24 mouse cellular contexts compared by ENCODE assay signal in genomic region chr15:82375855-82376254, GRCm38 (mm10). TPM values are rescaled to one million over a fixed set of nuclear protein-coding genes. Genes with fewer than 3 reads are reported as not detected.
DNase-seq lines count a peak whose midpoint lies in the region; ATAC-seq and TF ChIP-seq lines count a peak whose summit lies in the region.
"Had no signal": no experiment of that assay in that cellular context is flagged by ENCODE, and none has a peak within 500 bp of the region (broad histone marks: within the 10 kb centered on the region; RNA-seq: fewer than 3 reads in every experiment).

No protein-coding gene starts in this region.

- no peak for DNase-seq in gastrocnemius, adult 2 months
- DNase-seq in gastrocnemius, postnatal 4 days (ENCODE audit: low spot score in 2 of 2), result no peak
- no peak for DNase-seq in hindbrain, embryonic 10.5 days (ENCODE audit: low spot score)
- no peak for DNase-seq in hindbrain, embryonic 14.5 days (ENCODE audit: low spot score)
- DNase-seq in lung, postnatal 0 days (ENCODE audit: low spot score), result no peak
- no peak for DNase-seq in urinary bladder, postnatal 36 days (ENCODE audit: low spot score in 2 of 2)
- DNase-seq: adrenal gland, postnatal 14 days; cerebellum, adult 18-20 months; liver, postnatal 0 days; thymus, postnatal 25 days had no signal

- intact Hi-C loops in gastrocnemius, adult 2 months (cut with DNase I), result no loop called here

- H3K4me2 ChIP-seq in hindbrain, embryonic 14.5 days (replicated peaks), result no peak overlapping the region
- H3K4me2 ChIP-seq in lung, embryonic 16.5 days (ENCODE audit: low read depth, low read length), result no peak overlapping the region
- no peak overlapping the region for H3K4me2 ChIP-seq in lung, postnatal 0 days (replicated peaks; ENCODE audit: low read depth, low read length)
- H3K4me2 ChIP-seq: embryonic facial prominence, embryonic 13.5 days; hindbrain, embryonic 13.5 days; midbrain, embryonic 13.5 days had no signal

- H3K4me1 ChIP-seq in hindbrain, embryonic 10.5 days (replicated peaks), result peaks cover 65% of the 10 kb centered on the region
- H3K4me1 ChIP-seq in hindbrain, embryonic 14.5 days (replicated peaks; ENCODE audit: control insufficient read depth, insufficient read depth, low read length), result 0 out of 2 replicates have a peak, but pooled peaks cover 4% of the 10 kb centered on the region
- peaks cover 28% of the 10 kb centered on the region for H3K4me1 ChIP-seq in lung, embryonic 16.5 days (replicated peaks; ENCODE audit: control insufficient read depth, insufficient read depth, low read length)
- peaks cover 7% of the 10 kb centered on the region; the same call in 1 of the 2 replicates for H3K4me1 ChIP-seq in lung, postnatal 0 days (ENCODE audit: insufficient read depth, low read depth, low read length)

- no peak for ATAC-seq in hindbrain, embryonic 14.5 days (ENCODE audit: low FRiP score)
- no peak for ATAC-seq in lung, embryonic 16.5 days (ENCODE audit: low read depth)
- ATAC-seq in lung, postnatal 0 days, result no peak
- ATAC-seq: intestine, embryonic 16.5 days; liver, postnatal 0 days; midbrain, embryonic 13.5 days had no signal

- peak overlapping the region; percentile 55 for H3K4me3 ChIP-seq in gastrocnemius, adult 2 months
- no peak overlapping the region for H3K4me3 ChIP-seq in hindbrain, embryonic 10.5 days
- no peak overlapping the region for H3K4me3 ChIP-seq in hindbrain, embryonic 14.5 days (replicated peaks; ENCODE audit: low read length)
- no peak overlapping the region for H3K4me3 ChIP-seq in lung, embryonic 16.5 days (ENCODE audit: low read length)
- no peak overlapping the region for H3K4me3 ChIP-seq in lung, postnatal 0 days (ENCODE audit: low read depth, low read length)
- H3K4me3 ChIP-seq: embryonic facial prominence, embryonic 13.5 days; hindbrain, embryonic 13.5 days; midbrain, embryonic 13.5 days had no signal

- 88% methylated on average over 9 of the region's 9 CpGs for WGBS in hindbrain, embryonic 10.5 days
- 86% methylated on average over 9 of the region's 9 CpGs for WGBS in hindbrain, embryonic 14.5 days
- WGBS in lung, embryonic 16.5 days, result 83% methylated on average over 9 of the region's 9 CpGs
- 84% methylated on average over 9 of the region's 9 CpGs for WGBS in lung, postnatal 0 days

- H3K9me3 ChIP-seq in hindbrain, embryonic 10.5 days, result no peaks in the 10 kb centered on the region
- no peaks in the 10 kb centered on the region for H3K9me3 ChIP-seq in hindbrain, embryonic 14.5 days (ENCODE audit: control insufficient read depth, low read length)
- H3K9me3 ChIP-seq in lung, embryonic 16.5 days (ENCODE audit: control insufficient read depth, low read length), result no peaks in the 10 kb centered on the region
- no peaks in the 10 kb centered on the region for H3K9me3 ChIP-seq in lung, postnatal 0 days (ENCODE audit: low read length)
- H3K9me3 ChIP-seq: embryonic facial prominence, embryonic 13.5 days; hindbrain, embryonic 13.5 days; midbrain, embryonic 13.5 days had no signal

- H3K36me3 ChIP-seq in hindbrain, embryonic 10.5 days, result no peaks in the 10 kb centered on the region
- no peaks in the 10 kb centered on the region for H3K36me3 ChIP-seq in hindbrain, embryonic 14.5 days (replicated peaks; ENCODE audit: control insufficient read depth, insufficient read depth)
- no peaks in the 10 kb centered on the region for H3K36me3 ChIP-seq in lung, embryonic 16.5 days (ENCODE audit: control insufficient read depth, insufficient read depth, low read length)
- no peaks in the 10 kb centered on the region for H3K36me3 ChIP-seq in lung, postnatal 0 days (ENCODE audit: insufficient read depth, low read length)
- H3K36me3 ChIP-seq: hindbrain, embryonic 13.5 days; midbrain, embryonic 13.5 days had no signal

- H3K9ac ChIP-seq in hindbrain, embryonic 14.5 days, result no peak overlapping the region
- no peak overlapping the region for H3K9ac ChIP-seq in lung, embryonic 16.5 days (ENCODE audit: low read length)
- H3K9ac ChIP-seq in lung, postnatal 0 days (replicated peaks; ENCODE audit: low read depth), result no peak overlapping the region
- H3K9ac ChIP-seq: hindbrain, embryonic 13.5 days; liver, postnatal 0 days; midbrain, embryonic 13.5 days had no signal

- no peak for TF ChIP-seq EP300 in lung, postnatal 0 days (IDR thresholded peaks at IDR 0.05)

- H3K27me3 ChIP-seq in hindbrain, embryonic 10.5 days (ENCODE audit: insufficient read depth, poor library complexity, severe bottlenecking), result no peaks in the 10 kb centered on the region
- H3K27me3 ChIP-seq in hindbrain, embryonic 14.5 days (ENCODE audit: control insufficient read depth, insufficient read depth, low read length), result no peaks in the 10 kb centered on the region
- no peaks in the 10 kb centered on the region for H3K27me3 ChIP-seq in lung, embryonic 16.5 days (ENCODE audit: control insufficient read depth, insufficient read depth, low read depth, low read length)
- H3K27me3 ChIP-seq in lung, postnatal 0 days (replicated peaks; ENCODE audit: insufficient read depth, low read length), result no peaks in the 10 kb centered on the region
- H3K27me3 ChIP-seq: embryonic facial prominence, embryonic 13.5 days; midbrain, embryonic 13.5 days had no signal

- H3K27ac ChIP-seq in gastrocnemius, adult 2 months, result peak overlapping the region; percentile 96
- 0 out of 2 replicates have a peak overlapping the region, but pooled peaks have one; percentile 51 for H3K27ac ChIP-seq in hindbrain, embryonic 10.5 days
- H3K27ac ChIP-seq in hindbrain, embryonic 14.5 days, result no peak overlapping the region
- peak overlapping the region; percentile 80; the same call in 1 of the 2 replicates for H3K27ac ChIP-seq in lung, embryonic 16.5 days (ENCODE audit: low read length)
- H3K27ac ChIP-seq in lung, postnatal 0 days (ENCODE audit: low read length), result no peak overlapping the region
- H3K27ac ChIP-seq: embryonic facial prominence, embryonic 13.5 days; hindbrain, embryonic 13.5 days; macrophage had no signal

- no peak for TF ChIP-seq CTCF in gastrocnemius, adult 2 months (IDR thresholded peaks at IDR 0.05)
- TF ChIP-seq CTCF in lung, postnatal 0 days (IDR thresholded peaks at IDR 0.05), result no peak

RNA-seq across cellular contexts. Expression of gene Cyp2d22, which starts 4.2 kb away (rescaled TPM):
- 10 to 100 TPM; 13.1 to 16.4 TPM for total RNA-seq in gastrocnemius, adult 2 months (2021)
- total RNA-seq in gastrocnemius, postnatal 4 days (2021), result 10 to 100 TPM; 17.3 to 17.9 TPM
- polyA plus RNA-seq in hindbrain, embryonic 10.5 days (2016; fragmentation: Nextera tagmentation; extraction: Ambion mirVana), result 2.5 and 3.0 TPM in 2 replicates
- polyA plus RNA-seq in hindbrain, embryonic 14.5 days (2014; fragmentation: Nextera tagmentation; extraction: Ambion mirVana), result 2.3 and 2.5 TPM in 2 replicates
- 9.7 and 12.7 TPM in 2 replicates for polyA plus RNA-seq in lung, embryonic 16.5 days (2015; fragmentation: Nextera tagmentation; extraction: Ambion mirVana)
- polyA plus RNA-seq in lung, postnatal 0 days (2015; fragmentation: Nextera tagmentation; extraction: Ambion mirVana), result 13.3 and 14.2 TPM in 2 replicates
- polyA plus RNA-seq: macrophage had no signal

RNA-seq across cellular contexts. Expression of gene Cyp2d11, which starts 18.0 kb away (rescaled TPM):
- total RNA-seq in gastrocnemius, adult 2 months (2021), result not detected
- under 1 TPM in 1 of 2 experiments, not detected in 1; 0.21 TPM for total RNA-seq in gastrocnemius, postnatal 4 days (2021)
- not detected in 2 replicates for polyA plus RNA-seq in hindbrain, embryonic 10.5 days (2016; fragmentation: Nextera tagmentation; extraction: Ambion mirVana)
- polyA plus RNA-seq in hindbrain, embryonic 14.5 days (2014; fragmentation: Nextera tagmentation; extraction: Ambion mirVana), result not detected in 2 replicates
- polyA plus RNA-seq in lung, embryonic 16.5 days (2015; fragmentation: Nextera tagmentation; extraction: Ambion mirVana), result not detected in 2 replicates
- polyA plus RNA-seq in lung, postnatal 0 days (2015; fragmentation: Nextera tagmentation; extraction: Ambion mirVana), result not detected in 2 replicates
- total RNA-seq: adrenal gland, postnatal 14 days; common myeloid progenitor, adult 5-6 weeks; granulocyte monocyte progenitor cell, adult 5-6 weeks; layer of hippocampus, postnatal 14 days; left cerebral cortex, postnatal 14 days had no signal
- polyA plus RNA-seq: C2C12; embryonic facial prominence, embryonic 13.5 days; hindbrain, embryonic 13.5 days; intestine, embryonic 16.5 days; limb, embryonic 14.5 days; macrophage; midbrain, embryonic 13.5 days; neural tube, embryonic 14.5 days; testis, adult 2 months had no signal

RNA-seq across cellular contexts. Expression of gene Ndufa6, which starts 21.7 kb away (rescaled TPM):
- 100 to 1,000 TPM; 464 to 595 TPM for total RNA-seq in gastrocnemius, adult 2 months (2021)
- total RNA-seq in gastrocnemius, postnatal 4 days (2021), result 100 to 1,000 TPM; 306 to 308 TPM
- polyA plus RNA-seq in hindbrain, embryonic 10.5 days (2016; fragmentation: Nextera tagmentation; extraction: Ambion mirVana), result 267 and 273 TPM in 2 replicates
- polyA plus RNA-seq in hindbrain, embryonic 14.5 days (2014; fragmentation: Nextera tagmentation; extraction: Ambion mirVana), result 383 and 445 TPM in 2 replicates
- polyA plus RNA-seq in lung, embryonic 16.5 days (2015; fragmentation: Nextera tagmentation; extraction: Ambion mirVana), result 313 and 340 TPM in 2 replicates
- polyA plus RNA-seq in lung, postnatal 0 days (2015; fragmentation: Nextera tagmentation; extraction: Ambion mirVana), result 439 and 454 TPM in 2 replicates

RNA-seq across cellular contexts. Expression of gene Cyp2d10, which starts 31.1 kb away (rescaled TPM):
- total RNA-seq in gastrocnemius, adult 2 months (2021), result not detected
- total RNA-seq in gastrocnemius, postnatal 4 days (2021), result under 1 TPM in 1 of 2 experiments, not detected in 1; 0.86 TPM
- not detected in 2 replicates for polyA plus RNA-seq in hindbrain, embryonic 10.5 days (2016; fragmentation: Nextera tagmentation; extraction: Ambion mirVana)
- polyA plus RNA-seq in hindbrain, embryonic 14.5 days (2014; fragmentation: Nextera tagmentation; extraction: Ambion mirVana), result not detected in 2 replicates
- 0.18 and 0.63 TPM in 2 replicates for polyA plus RNA-seq in lung, embryonic 16.5 days (2015; fragmentation: Nextera tagmentation; extraction: Ambion mirVana)
- polyA plus RNA-seq in lung, postnatal 0 days (2015; fragmentation: Nextera tagmentation; extraction: Ambion mirVana), result not detected in 2 replicates
- total RNA-seq: common myeloid progenitor, adult 5-6 weeks; granulocyte monocyte progenitor cell, adult 5-6 weeks; layer of hippocampus, postnatal 14 days; left cerebral cortex, postnatal 14 days had no signal
- polyA plus RNA-seq: C2C12; embryonic facial prominence, embryonic 13.5 days; hindbrain, embryonic 13.5 days; limb, embryonic 14.5 days; macrophage; midbrain, embryonic 13.5 days; neural tube, embryonic 14.5 days; testis, adult 2 months had no signal

RNA-seq across cellular contexts. Expression of gene Smdt1, which starts 37.1 kb away (rescaled TPM):
- total RNA-seq in gastrocnemius, adult 2 months (2021), result 100 to 1,000 TPM; 134 to 141 TPM
- 100 to 1,000 TPM; 135 to 144 TPM for total RNA-seq in gastrocnemius, postnatal 4 days (2021)
- 269 and 314 TPM in 2 replicates for polyA plus RNA-seq in hindbrain, embryonic 10.5 days (2016; fragmentation: Nextera tagmentation; extraction: Ambion mirVana)
- polyA plus RNA-seq in hindbrain, embryonic 14.5 days (2014; fragmentation: Nextera tagmentation; extraction: Ambion mirVana), result 349 and 367 TPM in 2 replicates
- 243 and 250 TPM in 2 replicates for polyA plus RNA-seq in lung, embryonic 16.5 days (2015; fragmentation: Nextera tagmentation; extraction: Ambion mirVana)
- polyA plus RNA-seq in lung, postnatal 0 days (2015; fragmentation: Nextera tagmentation; extraction: Ambion mirVana), result 241 and 276 TPM in 2 replicates

Comparison
In these comparisons a context has a peak if more than half of its experiments do, and no peak if none do; other contexts are left out.
1. H3K27ac ChIP-seq: peak in gastrocnemius, adult 2 months (single experiment), hindbrain, embryonic 10.5 days (single experiment) and lung, embryonic 16.5 days (single experiment); none in hindbrain, embryonic 14.5 days (single experiment) and lung, postnatal 0 days (single experiment).